Mouse (Mus musculus) CH12.LX (cell line): Measurements from ENCODE around the gene Dlg2. TPM values are rescaled to one million over a fixed set of nuclear protein-coding genes. Genes with fewer than 3 reads are reported as not detected.

ENCODE experiments used
- DNase-seq: peaks from one replicate; pipeline ENCODE4 v3.0.0-alpha.2; 2013; ENCODE audit errors: extremely low read depth
- H3K27ac ChIP-seq: 2 replicates; pipeline ENCODE4 v1.5.1; 2012; ENCODE audit warnings: low read depth, mild to moderate bottlenecking, control low read depth, moderate library complexity; ENCODE audit not compliant: insufficient read depth
- H3K27me3 ChIP-seq: replicated peaks from 2 replicates; pipeline ENCODE3; 2012; ENCODE audit warnings: inconsistent platforms
- H3K36me3 ChIP-seq, 2 experiments: replicated peaks in 1 of 2; 2 replicates each; pipeline versions ENCODE3 to v1.6.1; 2012; ENCODE audit warnings: inconsistent platforms in 1 of 2, low read length in 1 of 2, mild to moderate bottlenecking in 1 of 2, mixed read lengths in 1 of 2, moderate library complexity in 1 of 2; ENCODE audit not compliant: control insufficient read depth in 1 of 2, insufficient read depth in 1 of 2
- H3K4me1 ChIP-seq, 2 experiments: 2 replicates each; pipeline ENCODE4 v1.6.1; 2012; ENCODE audit warnings: inconsistent platforms in 1 of 2, moderate library complexity in 1 of 2; ENCODE audit not compliant: insufficient read depth in 2 of 2, control insufficient read depth in 1 of 2
- H3K4me2 ChIP-seq: 2 replicates; pipeline ENCODE4 v1.6.1; 2012; ENCODE audit warnings: low read depth, mild to moderate bottlenecking, control low read depth; ENCODE audit not compliant: poor library complexity, insufficient read depth, severe bottlenecking
- H3K4me3 ChIP-seq, 3 experiments: fragments of 150-350 bp in 1 of 3; sonication (generic) in 1 of 3; replicated peaks in 1 of 3; 2 replicates each; pipeline versions ENCODE3 to v1.5.1; 2011 to 2012; ENCODE audit warnings: low read depth in 2 of 3, low read length in 2 of 3, mild to moderate bottlenecking in 2 of 3, moderate library complexity in 2 of 3, control low read depth in 1 of 3, improper control_type of control experiment in 1 of 3, inconsistent platforms in 1 of 3, mixed read lengths in 1 of 3; ENCODE audit not compliant: poor library complexity in 1 of 3
- H3K79me2 ChIP-seq: replicated peaks from 2 replicates; pipeline ENCODE4 v1.6.1; 2012; ENCODE audit warnings: mild to moderate bottlenecking, moderate library complexity; ENCODE audit not compliant: control insufficient read depth, poor library complexity, insufficient read depth, severe bottlenecking; ENCODE audit errors: extremely low read depth
- H3K9ac ChIP-seq: 2 replicates; pipeline ENCODE4 v1.6.1; 2012; ENCODE audit warnings: low read depth, mild to moderate bottlenecking, control low read depth, moderate library complexity; ENCODE audit not compliant: insufficient read depth
- H3K9me3 ChIP-seq: replicated peaks from 2 replicates; pipeline ENCODE3; 2012; ENCODE audit warnings: low read length, inconsistent platforms, mixed read lengths
- BHLHE40 ChIP-seq: IDR thresholded peaks from 2 replicates; pipeline ENCODE4 v1.6.1; 2011; ENCODE audit warnings: mild to moderate bottlenecking, low read depth, low read length, improper control_type of control experiment
- CHD2 ChIP-seq: IDR thresholded peaks from 2 replicates; pipeline ENCODE4 v1.6.1; 2011; ENCODE audit warnings: low read length, improper control_type of control experiment
- E2F4 ChIP-seq: IDR thresholded peaks from 2 replicates; pipeline ENCODE4 v1.6.1; 2011; ENCODE audit warnings: low read depth, low read length, improper control_type of control experiment; ENCODE audit not compliant: insufficient replicate concordance
- EP300 ChIP-seq: IDR thresholded peaks from 2 replicates; pipeline ENCODE4 v1.6.1; 2011; ENCODE audit warnings: low read length, improper control_type of control experiment
- ETS1 ChIP-seq: conservative IDR thresholded peaks from 2 replicates; pipeline ENCODE4 v1.6.1; 2012; ENCODE audit warnings: low read depth, mild to moderate bottlenecking, inconsistent platforms, low read length, improper control_type of control experiment, moderate library complexity
- GABPA ChIP-seq: IDR thresholded peaks from 2 replicates; pipeline ENCODE4 v1.6.1; 2012; ENCODE audit warnings: low read depth, low read length, improper control_type of control experiment, inconsistent platforms; ENCODE audit not compliant: insufficient replicate concordance
- HCFC1 ChIP-seq: IDR thresholded peaks from 2 replicates; pipeline ENCODE4 v1.6.1; 2012; ENCODE audit warnings: low read depth, mild to moderate bottlenecking, inconsistent platforms, low read length, improper control_type of control experiment
- JUND ChIP-seq: conservative IDR thresholded peaks from 2 replicates; pipeline ENCODE4 v1.6.1; 2011; ENCODE audit warnings: low read depth, low read length, improper control_type of control experiment
- MAFK ChIP-seq: IDR thresholded peaks from 2 replicates; pipeline ENCODE4 v1.6.1; 2011; ENCODE audit warnings: low read length, improper control_type of control experiment; ENCODE audit not compliant: insufficient replicate concordance
- MAX ChIP-seq: IDR thresholded peaks from 2 replicates; pipeline ENCODE4 v1.6.1; 2011; ENCODE audit warnings: low read length, improper control_type of control experiment
- MXI1 ChIP-seq: IDR thresholded peaks from 2 replicates; pipeline ENCODE4 v1.6.1; 2011; ENCODE audit warnings: mild to moderate bottlenecking, low read depth, low read length, improper control_type of control experiment
- MYC ChIP-seq: IDR thresholded peaks from 2 replicates; pipeline ENCODE4 v1.6.1; 2011; ENCODE audit warnings: low read depth, mild to moderate bottlenecking, improper control_type of control experiment, low read length
- NELFE ChIP-seq: IDR thresholded peaks from 2 replicates; pipeline ENCODE4 v1.6.1; 2011; ENCODE audit warnings: low read depth, low read length, improper control_type of control experiment
- POLR2A ChIP-seq: IDR thresholded peaks from 2 replicates; pipeline ENCODE4 v1.6.1; 2011; ENCODE audit warnings: low read depth, mild to moderate bottlenecking, improper control_type of control experiment, low read length
- POLR2AphosphoS2 ChIP-seq: IDR thresholded peaks from 2 replicates; pipeline ENCODE4 v1.6.1; 2011; ENCODE audit warnings: low read depth, low read length, improper control_type of control experiment
- SIN3A ChIP-seq: IDR thresholded peaks from 2 replicates; pipeline ENCODE4 v1.6.1; 2012; ENCODE audit warnings: low read length, improper control_type of control experiment, inconsistent platforms
- TBP ChIP-seq: conservative IDR thresholded peaks from 2 replicates; pipeline ENCODE4 v1.6.1; 2011; ENCODE audit warnings: low read depth, low read length, improper control_type of control experiment
- TCF12 ChIP-seq: IDR thresholded peaks from 2 replicates; pipeline ENCODE4 v1.6.1; 2014; ENCODE audit warnings: low read depth, mild to moderate bottlenecking, inconsistent platforms, low read length, improper control_type of control experiment
- UBTF ChIP-seq: IDR thresholded peaks from 2 replicates; pipeline ENCODE4 v1.6.1; 2012; ENCODE audit warnings: low read depth, mild to moderate bottlenecking, inconsistent platforms, low read length, improper control_type of control experiment, moderate library complexity
- USF1 ChIP-seq: IDR thresholded peaks from 2 replicates; pipeline ENCODE4 v1.6.1; 2014; ENCODE audit warnings: low read depth, mild to moderate bottlenecking, inconsistent platforms, low read length, improper control_type of control experiment
- USF2 ChIP-seq: conservative IDR thresholded peaks from 2 replicates; pipeline ENCODE4 v1.6.1; 2011; ENCODE audit warnings: low read depth, low read length, improper control_type of control experiment
- ZC3H11A ChIP-seq: IDR thresholded peaks from 2 replicates; pipeline ENCODE4 v1.6.1; 2012; ENCODE audit warnings: low read depth, mild to moderate bottlenecking, inconsistent platforms, low read length, improper control_type of control experiment
- ZKSCAN1 ChIP-seq: IDR thresholded peaks from 2 replicates; pipeline ENCODE4 v1.6.1; 2012; ENCODE audit warnings: low read depth, inconsistent platforms, low read length, improper control_type of control experiment, borderline replicate concordance
- ZMIZ1 ChIP-seq: IDR thresholded peaks from 2 replicates; pipeline ENCODE4 v1.6.1; 2012; ENCODE audit warnings: low read depth, mild to moderate bottlenecking, inconsistent platforms, low read length, improper control_type of control experiment
- ZNF384 ChIP-seq: IDR thresholded peaks from 2 replicates; pipeline ENCODE4 v1.6.1; 2012; ENCODE audit warnings: low read depth, low read length, improper control_type of control experiment, inconsistent platforms
- dilution Hi-C: fragments of 300-500 bp; cut with MboI; formaldehyde crosslinking; loops from 2 replicates; pipeline ENCODE4 v1.14.3; 2020; ENCODE audit warnings: low sequenced_read_pairs; ENCODE audit not compliant: extremely low pct_unique_long_range_greater_than_20kb, extremely low pct_ligation_motif_present
- in situ Hi-C: fragments of 300-500 bp; cut with MboI; formaldehyde crosslinking; loops from 3 replicates; pipeline ENCODE4 v1.14.3; 2019; ENCODE audit warnings: low sequenced_read_pairs, low pct_ligation_motif_present, low pct_unique_long_range_greater_than_20kb, mixed read lengths
- polyA plus RNA-seq: library from polyadenylated mRNA; unstranded; fragments of >175 nt; gene quantifications from 2 replicates; pipeline ENCODE4 v1.2.1, GENCODE M21; 2012; ENCODE audit warnings: low read depth; ENCODE audit not compliant: insufficient read length
- total RNA-seq, 2 experiments: library from RNA; depleted of rRNA; stranded (reverse); fragments of 300-350 nt in 1 of 2; fragments of >200 nt in 1 of 2; gene quantifications; 2 replicates each; pipeline ENCODE4 v1.2.3; 2012 to 2014

Dlg2 gene
- total and polyA plus RNA-seq, 3 experiments = 0.36 TPM; not detected in 2

DNA sequence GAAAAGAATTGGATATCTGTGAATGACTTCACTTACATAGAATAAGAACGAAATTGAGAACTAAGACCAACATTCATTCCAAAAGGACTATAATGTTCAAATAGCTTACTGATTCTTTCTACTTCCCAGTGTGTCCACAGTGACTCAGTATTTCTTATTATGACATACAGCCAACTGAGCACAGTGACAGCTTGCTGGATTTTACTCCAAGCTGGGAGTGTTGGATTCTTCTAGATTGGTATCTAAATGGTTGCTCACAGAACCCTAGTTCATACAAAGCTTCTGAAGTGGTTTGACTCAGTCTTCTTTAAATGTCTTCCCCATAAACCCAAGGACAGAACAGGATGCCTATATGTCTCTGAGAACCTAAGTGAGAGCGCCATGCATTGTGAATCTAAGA lies 937.7 kb downstream of the Dlg2 start:
- in situ Hi-C loops = no loop called here
- TF ChIP-seq POLR2AphosphoS2 = no peak
- no peak for TF ChIP-seq ETS1
- TF ChIP-seq ZNF384 = no peak
- no peak for TF ChIP-seq USF1
- no peak for TF ChIP-seq TCF12
- H3K36me3 ChIP-seq = no peaks in the 10 kb centered on the region
- no peaks in the 10 kb centered on the region for H3K27me3 ChIP-seq
- H3K9ac ChIP-seq = no peak overlapping the region
- DNase-seq = no peak
- H3K27ac ChIP-seq = no peak overlapping the region
- dilution Hi-C loops = no loop called here
- no peaks in the 10 kb centered on the region for H3K4me1 ChIP-seq
- H3K79me2 ChIP-seq = no peaks in the 10 kb centered on the region
- H3K4me2 ChIP-seq = no peak overlapping the region
- no peaks in the 10 kb centered on the region for H3K9me3 ChIP-seq
- no peak overlapping the region for H3K4me3 ChIP-seq

- in situ Hi-C loops = no loop called here
- no peaks in the 10 kb centered on the region for H3K27me3 ChIP-seq
- no peak overlapping the region for H3K4me2 ChIP-seq
- dilution Hi-C loops = no loop called here
- no peaks in the 10 kb centered on the region for H3K79me2 ChIP-seq
- no peaks in the 10 kb centered on the region for H3K9me3 ChIP-seq
- H3K9ac ChIP-seq = no peak overlapping the region
- no peak for DNase-seq
- TF ChIP-seq GABPA (no peak), E2F4 (no peak), ZMIZ1 (no peak), BHLHE40 (no peak), MAX (no peak), MYC (no peak), POLR2AphosphoS2 (no peak), SIN3A (no peak), TBP (no peak), NELFE (no peak), CHD2 (no peak)
- no peak overlapping the region for H3K27ac ChIP-seq
- no peaks in the 10 kb centered on the region for H3K36me3 ChIP-seq
- H3K4me1 ChIP-seq = no peaks in the 10 kb centered on the region
- no peak overlapping the region for H3K4me3 ChIP-seq
Measured at GRCm38 (mm10) chr7:91414749-91415148, 938.3 kb downstream of the Dlg2 start.

GRCm38 (mm10) chr7:91420215-91420614 lies 943.7 kb downstream of the Dlg2 start:
- TF ChIP-seq USF2 (no peak), MAX (no peak), POLR2A (no peak), NELFE (no peak), MXI1 (no peak), EP300 (no peak), UBTF (no peak), CHD2 (no peak), HCFC1 (no peak), ZNF384 (no peak), ZKSCAN1 (no peak), MAFK (no peak), ETS1 (no peak), JUND (no peak), TBP (no peak), ZC3H11A (no peak)
- Histone ChIP-seq H3K4me1 (peaks cover 0 to 7% of the 10 kb centered on the region in 2 experiments; a peak in 1 of 4 replicates), H3K27me3 (no peaks in the 10 kb centered on the region), H3K27ac (no peak overlapping the region), H3K9me3 (no peaks in the 10 kb centered on the region), H3K4me3 (no peak overlapping the region), H3K4me2 (no peak overlapping the region), H3K79me2 (no peaks in the 10 kb centered on the region), H3K36me3 (no peaks in the 10 kb centered on the region), H3K9ac (no peak overlapping the region)
- in situ Hi-C loops (no loop called here), dilution Hi-C loops (no loop called here)
- DNase-seq = no peak
